Mouse (Mus musculus): Measurements from ENCODE around the gene Scgb1b18.
"Not testable (repeated sequence)": the region's sequence is repeated elsewhere in the genome, so short reads cannot be mapped to it uniquely, and the experiment has no call there.

The Scgb1b18 gene

GRCm38 (mm10) chr7:33185268-33185667 lies at the start of gene Scgb1b18:
Gene Scgb1b18, plus strand, starts transcription at chr7:33185568.
- DNase-seq (ENCODE audit: low spot score in 2 of 2) = not testable (repeated sequence)

- DNase-seq (ENCODE audit: low spot score in 2 of 2) = not testable (repeated sequence)
Observed at GRCm38 (mm10) chr7:33173764-33174163, 11.6 kb upstream of the Scgb1b18 start, which contains the start of gene Scgb2b18. Gene Scgb2b18, minus strand, starts transcription at chr7:33173864.
